Mouse (Mus musculus) ES-CJ7 (cell line): ENCODE measurements around the gene Cops7b.
"Not testable (repeated sequence)": the region's sequence is repeated elsewhere in the genome, so short reads cannot be mapped to it uniquely, and the experiment has no call there.

Experiments used
- DNase-seq: peaks from one replicate; pipeline ENCODE4 v3.0.0; 2011; ENCODE audit warnings: low read depth, low spot score

The Cops7b gene

DNA sequence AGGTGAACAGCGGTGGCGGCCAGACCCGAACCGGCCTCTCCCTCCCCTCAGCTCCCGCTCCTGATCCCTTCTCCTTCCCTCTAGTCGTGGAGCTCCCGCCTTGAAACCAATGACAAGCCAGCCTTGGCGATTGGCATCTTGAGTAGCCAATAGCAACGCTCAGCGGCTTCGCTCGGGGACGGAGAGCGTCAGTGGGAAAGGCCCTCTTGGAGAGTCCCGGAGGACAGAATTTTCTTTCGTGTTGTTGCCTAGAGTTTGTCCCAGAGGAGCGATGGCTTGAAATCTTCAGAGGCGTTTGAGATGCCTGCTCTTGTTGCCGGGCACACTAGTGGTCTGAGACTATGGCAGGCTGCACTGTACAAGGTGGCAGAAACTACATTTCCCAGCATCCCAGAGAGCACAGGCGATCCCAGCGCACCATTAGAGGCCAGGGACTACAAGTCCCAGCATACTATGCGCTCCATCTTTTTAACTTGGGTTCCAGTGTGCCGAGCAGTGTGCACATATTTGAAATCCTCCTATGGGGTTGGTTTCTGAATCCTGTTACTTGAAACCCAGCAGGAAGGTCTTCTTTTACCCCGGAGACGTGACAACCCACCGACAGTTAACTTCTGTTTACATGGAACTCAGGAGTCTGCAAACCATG, at the start of gene Cops7b, which contains the start of gene Pde6d:
TSS of gene Cops7b (plus strand) at position 454 of the 646 bp plus-strand sequence.
TSS of gene Pde6d (minus strand) at position 179 of the 646 bp plus-strand sequence.
- peak; percentile 98 for DNase-seq

DNA sequence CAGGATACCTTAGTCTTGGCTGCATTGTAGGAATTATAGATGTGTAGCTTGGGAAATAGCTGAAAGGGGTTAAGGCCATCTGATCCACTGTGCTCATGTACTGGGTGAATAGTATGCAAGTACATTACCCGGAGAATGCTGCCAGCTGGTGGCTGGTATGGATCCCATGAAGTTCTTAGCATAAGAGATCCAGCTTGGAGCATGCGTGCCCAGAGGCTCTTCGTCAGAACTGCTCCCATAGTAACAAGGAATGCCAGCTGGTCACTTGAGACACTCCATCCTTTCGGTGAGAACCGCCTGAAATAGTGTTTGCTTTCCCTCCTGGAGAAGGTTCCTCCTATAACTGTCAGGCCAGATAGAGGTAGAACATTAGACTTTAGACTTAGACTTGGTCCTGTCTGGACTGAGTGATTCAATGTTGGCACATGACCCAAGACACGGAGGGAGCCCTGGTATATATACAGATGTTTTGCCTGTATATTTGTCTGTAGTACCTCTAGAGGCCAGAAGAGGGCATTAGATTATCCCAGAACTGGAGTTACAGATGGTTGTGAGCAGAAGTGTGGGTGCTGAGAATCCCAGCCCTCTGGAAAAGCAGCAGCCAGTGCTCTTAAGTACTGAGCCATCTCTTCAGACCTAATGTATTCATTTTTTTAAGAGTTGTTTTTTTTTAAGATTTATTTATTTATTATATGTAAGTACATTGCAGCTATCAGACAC, 49.1 kb upstream of the Cops7b start:
- DNase-seq = peak; percentile 88

GRCm38 (mm10) chr1:86538383-86538782, 44.3 kb upstream of the Cops7b start:
- DNase-seq = peak; percentile 78

GRCm38 (mm10) chr1:86539583-86539982, 43.1 kb upstream of the Cops7b start:
- DNase-seq = not testable (repeated sequence)

DNA sequence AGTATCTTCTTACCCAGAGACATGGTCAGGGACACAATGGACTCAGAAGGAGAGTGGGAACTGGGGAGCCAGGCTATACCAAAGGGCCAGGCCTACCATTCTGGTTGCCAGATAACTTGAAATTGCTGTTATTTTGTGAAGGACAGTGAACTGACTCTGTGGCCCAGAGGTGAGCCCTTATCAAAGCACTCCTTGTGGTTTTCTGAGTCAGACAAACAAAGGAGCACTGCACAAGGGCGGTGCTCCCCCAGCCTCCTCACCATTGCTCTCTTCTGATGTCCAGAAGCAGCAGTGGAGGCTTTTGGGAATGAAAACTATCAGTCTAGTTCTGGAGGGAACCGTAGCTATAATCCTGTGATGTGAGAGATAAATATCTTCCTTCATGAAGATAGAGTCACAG, 40.1 kb upstream of the Cops7b start:
- DNase-seq = no peak

DNA sequence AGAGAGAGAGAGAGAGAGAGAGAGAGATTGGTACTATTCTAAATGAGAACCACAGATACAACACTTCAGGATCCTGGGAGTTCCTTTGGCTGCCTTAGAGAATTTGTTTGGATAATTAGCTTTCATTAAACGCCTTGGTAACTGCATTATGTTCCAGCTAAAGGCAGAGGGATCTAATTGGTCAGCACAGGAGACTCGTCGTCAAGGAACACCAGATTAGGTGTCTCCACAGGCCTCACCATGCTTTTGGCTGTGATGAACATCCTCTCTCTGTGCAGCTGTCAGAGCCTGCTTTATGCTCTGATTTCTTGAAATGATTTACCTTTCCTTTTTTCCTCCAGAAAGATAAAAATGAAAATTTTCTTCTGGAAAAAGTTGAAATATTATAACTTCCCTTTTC, 35.9 kb upstream of the Cops7b start:
- DNase-seq = no peak

- DNase-seq = no peak
Measured at GRCm38 (mm10) chr1:86551299-86551698, 31.4 kb upstream of the Cops7b start.

DNA sequence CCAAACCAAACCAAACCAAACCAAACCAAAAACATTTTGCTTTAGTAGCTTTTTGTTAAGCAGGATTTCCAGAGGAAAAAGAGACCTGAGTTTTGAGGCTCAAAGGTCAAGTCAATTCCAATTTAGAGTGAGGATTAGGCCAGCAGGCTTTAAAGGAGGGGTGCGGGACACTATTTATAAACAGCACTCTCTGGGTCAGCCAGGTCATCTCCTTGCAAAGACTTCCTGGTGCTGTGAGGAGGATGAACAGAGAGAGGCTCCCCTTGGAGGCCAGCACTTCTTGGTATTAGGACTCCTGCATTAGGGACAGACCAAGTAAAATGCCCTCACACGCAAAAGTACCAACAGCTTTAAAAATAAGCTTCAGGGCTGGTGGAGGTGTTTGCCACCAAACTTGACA, 30.8 kb upstream of the Cops7b start:
- no peak for DNase-seq

- DNase-seq = no peak
Measured at GRCm38 (mm10) chr1:86555665-86556064, 27.0 kb upstream of the Cops7b start.

DNA sequence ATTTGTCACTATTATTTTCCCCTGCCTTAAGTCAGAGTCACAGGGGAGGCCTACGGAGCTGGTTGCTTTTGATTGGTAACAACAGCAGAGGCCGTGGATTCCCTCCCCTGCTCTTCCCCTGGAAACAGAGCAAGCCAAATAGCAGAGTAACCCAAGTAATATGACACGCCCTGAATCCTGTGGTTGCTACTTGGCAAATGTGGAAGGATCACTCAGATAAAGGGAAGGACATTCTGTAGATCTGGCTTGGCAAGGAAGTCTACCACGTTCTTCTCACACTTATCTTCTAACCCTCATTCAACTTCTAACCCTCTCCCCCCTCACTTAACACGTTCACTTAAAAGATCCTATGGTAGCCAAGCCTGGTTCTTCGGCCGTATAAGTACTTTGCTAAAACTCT, 24.8 kb upstream of the Cops7b start:
- DNase-seq = no peak

- no peak for DNase-seq
Measured at GRCm38 (mm10) chr1:86559232-86559631, 23.5 kb upstream of the Cops7b start.

GRCm38 (mm10) chr1:86562663-86563062, 20.0 kb upstream of the Cops7b start:
- DNase-seq = no peak

DNA sequence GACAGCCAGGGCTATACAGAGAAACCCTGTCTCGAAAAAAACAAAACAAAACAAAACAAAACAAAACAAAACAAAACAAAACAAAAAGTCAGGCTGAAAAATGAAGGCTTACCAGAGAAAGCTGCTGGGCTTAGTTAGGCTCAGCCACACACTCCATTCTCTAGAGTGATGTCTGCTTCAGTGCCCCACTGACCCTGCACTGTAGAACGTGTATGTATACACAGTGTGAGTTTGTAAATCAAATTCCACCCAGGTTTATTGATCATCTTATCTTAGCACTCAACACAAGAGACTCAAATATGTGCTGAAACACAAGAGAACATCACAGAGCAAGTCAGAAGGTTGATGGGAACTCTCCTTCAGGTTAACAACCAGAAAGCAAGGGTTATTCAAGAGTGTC, 14.3 kb upstream of the Cops7b start:
- DNase-seq = no peak

DNA sequence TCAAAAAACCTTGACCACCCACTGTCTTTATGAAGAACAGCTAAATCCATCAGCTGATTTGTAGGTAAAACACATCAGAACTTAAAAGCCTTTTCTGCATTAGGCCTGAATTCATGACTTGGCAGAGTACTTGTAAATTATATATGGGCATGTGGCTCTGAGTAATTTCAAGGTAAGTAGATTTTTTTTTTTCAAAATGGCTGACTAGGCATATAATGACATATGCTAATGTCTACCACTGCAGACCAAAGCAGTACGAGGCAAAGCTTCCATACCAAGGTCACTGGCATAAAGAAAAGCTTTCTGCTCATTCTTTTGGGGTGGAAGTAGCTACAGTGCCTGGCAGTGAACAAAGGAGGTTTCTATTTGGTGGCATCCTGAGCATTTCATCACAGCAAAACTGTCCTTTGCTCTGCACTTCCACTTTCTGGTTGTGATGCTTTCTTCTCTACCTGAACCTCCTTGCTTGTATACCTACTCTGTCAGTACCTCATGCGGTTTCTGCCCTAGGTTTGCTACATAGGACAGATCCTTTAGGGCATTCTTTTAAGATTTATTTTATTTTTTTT, 13.3 kb upstream of the Cops7b start:
- DNase-seq = no peak

DNA sequence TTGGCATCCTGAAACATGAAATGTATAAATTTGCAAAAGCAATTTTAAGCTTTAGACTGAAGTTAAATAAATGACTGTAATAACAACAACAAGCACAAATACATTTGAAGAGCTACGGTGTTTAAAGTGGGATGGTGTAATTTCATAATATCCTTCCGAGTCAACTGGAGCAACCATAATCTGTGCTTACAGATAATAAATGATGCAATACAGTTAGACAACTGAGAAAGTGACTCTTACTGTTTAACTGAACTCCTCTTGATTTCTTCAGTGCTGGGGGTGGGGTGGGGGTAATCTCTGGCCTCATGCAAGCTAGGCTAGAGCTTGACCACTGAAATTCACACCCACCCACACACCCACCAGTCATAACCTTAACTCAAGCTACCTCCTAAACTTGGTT, 11.3 kb upstream of the Cops7b start:
- no peak for DNase-seq

GRCm38 (mm10) chr1:86571941-86572340, 10.8 kb upstream of the Cops7b start:
- DNase-seq = no peak

DNA sequence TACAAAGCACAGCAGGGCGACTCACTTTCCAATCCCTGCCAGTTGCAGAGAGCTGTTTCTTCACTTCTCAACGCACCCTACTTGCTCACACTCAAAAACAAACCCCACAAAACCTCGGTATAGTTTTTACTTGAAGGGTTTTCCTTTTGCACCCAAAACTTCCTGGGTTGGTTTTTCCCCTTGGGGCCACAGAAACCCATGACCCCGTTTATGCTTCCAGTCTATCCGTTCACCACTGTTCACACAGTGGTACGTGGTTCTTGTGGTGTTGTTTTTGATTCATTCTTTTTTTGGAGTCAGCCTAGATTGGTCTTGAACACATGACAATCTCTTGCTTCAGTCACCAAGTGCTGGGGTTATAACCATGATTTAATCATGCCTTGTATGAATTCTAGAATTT, 2.3 kb upstream of the Cops7b start:
- no peak for DNase-seq

- peak; percentile 29 for DNase-seq
Measured at GRCm38 (mm10) chr1:86581692-86582450, 833 bp upstream of the Cops7b start.

DNA sequence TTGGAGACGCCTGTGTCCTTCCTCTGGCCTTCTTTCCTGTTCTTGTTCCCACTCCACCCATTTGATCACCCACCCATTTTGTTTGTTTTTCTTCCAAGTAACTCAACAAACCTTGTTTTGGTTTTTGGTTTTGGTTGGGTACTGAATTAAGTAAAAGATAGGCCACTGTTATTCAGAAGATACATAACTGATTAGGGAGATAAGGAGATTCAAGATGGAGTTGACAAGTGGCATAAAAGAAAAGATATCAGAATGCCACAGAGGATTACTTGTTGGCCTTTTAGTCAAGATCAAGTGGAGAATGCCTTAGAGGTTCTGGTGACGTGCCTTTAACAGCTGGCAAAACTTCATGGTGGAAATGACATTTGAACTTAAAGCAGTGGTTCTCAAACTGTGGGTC, 1.0 kb downstream of the Cops7b start:
- no peak for DNase-seq

DNA sequence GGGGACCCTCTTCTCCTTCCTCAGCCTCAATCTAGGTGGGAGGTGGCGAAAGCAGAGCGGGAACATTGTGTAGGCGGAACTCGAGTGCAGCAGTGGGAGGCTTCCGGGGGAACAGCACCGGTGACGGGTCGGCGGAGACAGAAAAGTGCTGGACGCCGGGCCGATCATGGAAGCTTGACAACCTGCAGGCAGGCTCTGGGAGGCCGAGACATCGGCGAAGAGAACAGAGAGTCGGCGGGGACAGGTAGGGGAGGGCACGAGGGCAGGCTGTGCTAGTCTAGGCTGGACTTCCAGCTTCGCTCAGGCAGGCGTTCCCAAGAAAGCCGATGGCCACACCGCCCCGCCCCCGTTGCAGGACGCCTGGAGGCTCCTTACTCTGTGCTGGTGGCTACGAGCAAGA, 4.3 kb downstream of the Cops7b start:
- peak; percentile 92 for DNase-seq

DNA sequence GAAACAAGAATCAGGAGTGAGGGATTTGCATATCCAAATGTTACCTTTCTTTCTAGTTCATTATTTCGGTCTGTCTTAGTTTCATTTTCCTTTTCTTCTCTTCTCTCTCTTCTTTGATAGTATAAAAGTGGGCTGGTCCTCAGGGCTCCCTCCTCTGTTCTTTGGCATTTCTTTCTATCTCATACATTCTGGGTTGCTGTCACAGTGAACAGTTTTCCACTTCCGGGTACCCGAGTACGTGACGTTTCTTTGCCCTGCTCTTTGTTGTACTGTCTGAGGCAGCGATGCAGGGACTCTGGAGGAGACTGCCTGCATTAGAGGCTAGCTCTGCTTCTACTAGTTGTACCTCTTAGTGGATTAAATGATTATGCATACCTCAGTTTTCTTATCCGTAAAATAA, 11.8 kb downstream of the Cops7b start:
- no peak for DNase-seq

DNA sequence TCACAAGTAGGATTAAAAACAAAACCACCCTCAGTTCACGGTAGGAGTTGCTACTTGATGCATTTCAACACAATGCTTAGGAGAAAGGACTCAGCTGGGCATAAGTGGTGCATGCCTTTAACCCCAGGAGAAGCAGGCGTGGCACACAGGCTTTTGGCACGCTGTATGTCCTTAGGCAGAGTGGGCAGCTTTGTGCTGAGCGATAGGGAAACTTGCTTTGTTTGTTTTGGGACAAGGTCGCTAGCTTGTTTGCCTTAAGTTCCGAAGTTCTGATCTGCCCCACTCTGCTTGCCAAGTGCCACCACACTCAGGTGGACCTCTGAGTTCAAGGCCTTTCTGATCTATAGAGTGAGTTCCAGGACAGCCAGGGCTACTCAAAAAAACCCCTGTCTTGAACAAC, 12.6 kb downstream of the Cops7b start:
- no peak for DNase-seq
